Mouse (Mus musculus) MEL (cell line): Measurements from ENCODE around the gene Opcml.

Experiments used
- BHLHE40 ChIP-seq: IDR thresholded peaks from 2 replicates; pipeline ENCODE4 v1.6.1; 2012; ENCODE audit warnings: low read depth, mild to moderate bottlenecking, inconsistent platforms, low read length, improper control_type of control experiment, borderline replicate concordance
- CTCF ChIP-seq, 3 experiments: IDR thresholded peaks in 2 of 3; conservative IDR thresholded peaks in 1 of 3; 2 replicates each; pipeline ENCODE4 v1.5.1; 2011 to 2012; ENCODE audit warnings: low read length in 3 of 3, low read depth in 2 of 3, mild to moderate bottlenecking in 2 of 3, improper control_type of control experiment in 1 of 3, inconsistent platforms in 1 of 3, mixed read lengths in 1 of 3, moderate library complexity in 1 of 3; ENCODE audit not compliant: control insufficient read depth in 1 of 3, insufficient read depth in 1 of 3, poor library complexity in 1 of 3, severe bottlenecking in 1 of 3
- EP300 ChIP-seq, 2 experiments: IDR thresholded peaks; 2 replicates each; pipeline ENCODE4 v1.6.1; 2011; ENCODE audit warnings: improper control_type of control experiment in 2 of 2, low read length in 2 of 2, low read depth in 1 of 2, mild to moderate bottlenecking in 1 of 2
- MAX ChIP-seq: IDR thresholded peaks from 2 replicates; pipeline ENCODE4 v1.6.1; 2011; ENCODE audit warnings: low read length, improper control_type of control experiment
- USF2 ChIP-seq, 2 experiments: IDR thresholded peaks; 2 replicates each; pipeline ENCODE4 v1.6.1; 2011 to 2012; ENCODE audit warnings: improper control_type of control experiment in 2 of 2, low read length in 2 of 2, borderline replicate concordance in 1 of 2, inconsistent platforms in 1 of 2, low read depth in 1 of 2, mild to moderate bottlenecking in 1 of 2; ENCODE audit not compliant: insufficient read depth in 1 of 2
- ZMIZ1 ChIP-seq: IDR thresholded peaks from 2 replicates; pipeline ENCODE4 v1.6.1; 2012; ENCODE audit warnings: low read depth, mild to moderate bottlenecking, inconsistent platforms, low read length, improper control_type of control experiment, moderate library complexity

- no peak for TF ChIP-seq CTCF (IDR thresholded peaks at IDR 0.05 in 2 of 3, conservative IDR thresholded peaks at IDR 0.05 in 1 of 3; ENCODE audit: control insufficient read depth in 1 of 3, insufficient read depth in 1 of 3, low read depth in 2 of 3, low read length in 3 of 3, poor library complexity in 1 of 3, severe bottlenecking in 1 of 3)
- no peak for TF ChIP-seq USF2 (IDR thresholded peaks at IDR 0.05; ENCODE audit: borderline replicate concordance in 1 of 2, insufficient read depth in 1 of 2, low read depth in 1 of 2, low read length in 2 of 2)
- no peak for TF ChIP-seq EP300 (IDR thresholded peaks at IDR 0.05; ENCODE audit: low read depth in 1 of 2, low read length in 2 of 2)
- no peak for TF ChIP-seq MAX
- TF ChIP-seq BHLHE40 = no peak
- TF ChIP-seq ZMIZ1 = no peak
These were observed 697.9 kb downstream of the Opcml start for GRCm38 (mm10) chr9:28488499-28488898.
